Mouse (Mus musculus) B cell, adult 67 days (primary cell): ENCODE measurements around the gene Slc7a5. TPM values are rescaled to one million over a fixed set of nuclear protein-coding genes. Genes with fewer than 3 reads are reported as not detected.

Experiments used
- total RNA-seq, 2 experiments: library from RNA; stranded (reverse); gene quantifications; 4 replicates each; pipeline ENCODE4 v1.2.4; 2023

The Slc7a5 gene
- total RNA-seq, result 10 to 100 TPM; 24.2 to 30.7 TPM

DNA sequence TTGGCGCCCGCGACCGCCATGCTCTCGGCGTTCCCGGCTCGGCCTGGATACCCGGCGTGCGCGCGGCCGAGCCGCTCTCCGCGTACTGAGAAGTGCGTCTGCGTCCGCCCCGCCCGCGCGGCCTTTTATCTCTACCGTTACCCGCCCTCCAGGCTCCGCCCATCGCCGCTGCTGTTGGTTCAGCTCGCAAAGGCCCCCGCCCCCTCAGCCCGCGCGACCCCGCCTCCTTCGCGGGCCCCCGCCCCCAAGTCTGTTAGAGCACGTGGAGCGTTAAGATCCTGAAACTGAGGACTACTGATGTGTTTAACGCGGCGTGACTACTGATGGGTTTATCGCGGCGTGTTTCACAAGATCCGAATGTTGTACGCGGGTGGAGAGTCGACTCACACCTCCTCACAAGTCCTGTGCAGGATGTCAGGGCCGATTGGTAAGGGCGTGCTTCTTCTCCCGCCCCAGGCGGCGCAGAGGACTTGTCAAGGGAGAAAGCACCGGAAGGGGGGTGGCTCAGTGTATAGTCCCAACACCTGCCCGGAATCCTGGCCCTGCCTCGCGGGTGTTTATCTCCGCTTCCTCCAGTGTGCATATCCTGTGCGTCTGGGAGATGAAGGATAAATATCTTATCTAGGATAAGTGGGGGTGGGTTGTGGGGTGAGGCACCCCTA lies at the start of gene Slc7a5:
Slc7a5 (minus strand) TSS at position 108 of the 662 bp plus-strand sequence.

DNA sequence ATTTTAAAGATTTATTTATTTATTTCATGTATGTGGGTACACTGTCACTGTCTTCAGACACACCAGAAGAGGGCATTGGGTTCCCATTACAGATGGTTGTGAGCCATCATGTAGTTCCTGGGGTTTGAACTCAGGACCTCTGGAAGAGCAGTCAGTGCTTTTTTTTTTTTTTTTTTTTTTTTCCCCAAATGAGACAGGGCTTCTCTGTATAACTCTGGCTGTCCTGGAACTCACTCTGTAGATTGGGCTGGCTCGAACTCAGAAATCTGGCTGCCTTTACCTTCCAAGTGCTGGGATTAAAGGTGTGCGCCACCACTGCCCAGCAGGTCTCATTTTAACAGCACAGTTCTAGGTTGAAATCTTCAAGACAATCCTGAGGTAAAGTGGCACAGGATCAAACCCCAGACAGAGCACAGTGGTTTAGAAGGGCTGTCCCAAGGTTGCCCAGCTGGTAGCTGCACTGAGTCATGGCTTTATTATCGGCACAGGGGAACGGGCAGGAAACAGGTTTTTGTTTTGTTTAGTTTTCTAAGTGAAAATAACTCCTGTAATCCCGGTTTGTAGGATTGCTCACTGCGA lies 41.8 kb upstream of the Slc7a5 start, which contains the start of gene Banp:
Banp (plus strand) TSS at position 529 of the 579 bp plus-strand sequence.

DNA sequence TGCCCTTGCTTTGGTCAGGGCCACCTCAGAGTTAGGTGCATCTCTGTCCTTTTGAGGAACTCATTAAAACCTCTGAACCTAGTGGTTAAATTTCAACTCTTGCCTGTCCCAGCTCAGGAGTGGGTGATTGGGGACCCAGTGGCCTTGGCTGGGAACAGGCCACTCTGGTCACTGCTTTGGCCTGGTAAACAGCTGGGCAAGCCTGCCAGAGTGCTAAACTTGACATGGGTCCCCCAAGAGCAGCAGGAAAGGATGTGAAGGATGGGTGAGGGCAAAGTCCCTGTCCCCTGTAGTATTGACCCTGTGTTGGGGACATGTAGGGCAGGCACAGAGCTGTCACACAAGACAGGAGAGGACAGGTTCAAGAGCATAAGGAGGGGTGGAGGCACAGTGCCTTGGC lies 37.3 kb upstream of the Slc7a5 start, which contains the start of gene Car5a:
Car5a (minus strand) TSS at position 74 of the 400 bp plus-strand sequence.

Other genes with a start within 250 kb of the Slc7a5 start
- gene Jph3, start 178.1 kb downstream of the Slc7a5 start, total RNA-seq, result not detected
- 10 to 100 TPM; 55.1 to 63.0 TPM for gene Klhdc4, start 78.1 kb downstream of the Slc7a5 start, total RNA-seq
- not detected for gene Car5a, start 37.2 kb upstream of the Slc7a5 start, total RNA-seq
- 100 to 1,000 TPM in 1 of 2 experiments, 10 to 100 TPM in 1; 73.4 to 125 TPM for gene Banp, start 42.1 kb upstream of the Slc7a5 start, total RNA-seq